Mouse (Mus musculus): ENCODE measurements around the gene Atp2c2. TPM values are rescaled to one million over a fixed set of nuclear protein-coding genes. Genes with fewer than 3 reads are reported as not detected.

Gene Atp2c2
- total and polyA plus RNA-seq, 2 experiments from 2014 or later, result 0.26 to 0.98 TPM

DNA sequence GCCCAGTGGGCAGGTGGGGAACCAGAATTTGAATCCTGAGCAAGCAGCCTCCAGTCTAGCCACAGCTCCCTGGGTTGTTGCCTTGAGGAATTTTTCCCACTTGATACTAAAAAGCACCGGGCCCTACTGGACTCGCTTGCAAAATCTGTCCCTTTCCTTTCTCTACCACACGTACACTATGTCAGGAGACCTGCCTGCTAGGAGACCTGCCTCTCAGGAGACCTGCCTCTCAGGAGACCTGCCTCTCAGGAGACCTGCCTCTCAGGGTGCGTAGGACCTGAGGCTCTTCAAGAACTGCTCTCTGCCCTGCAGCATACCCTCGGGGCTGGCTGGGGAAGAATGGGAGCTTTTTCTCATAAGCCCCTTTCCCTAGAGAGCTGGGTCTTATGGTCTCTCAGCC is 13.6 kb downstream of the Atp2c2 start:
- H3K9me3 ChIP-seq (ENCODE audit: low read length), result no peaks in the 10 kb centered on the region
- no peak for ATAC-seq
- H3K4me3 ChIP-seq (ENCODE audit: low read length), result no peak overlapping the region
- no peak overlapping the region for H3K9ac ChIP-seq (replicated peaks; ENCODE audit: low read length)
- H3K27me3 ChIP-seq (ENCODE audit: insufficient read depth, low read length), result no peaks in the 10 kb centered on the region
- WGBS, result 84% methylated on average over 5 of the region's 5 CpGs
- H3K27ac ChIP-seq, result no peak overlapping the region
- no peaks in the 10 kb centered on the region for H3K36me3 ChIP-seq (ENCODE audit: insufficient read depth, low read length)
- DNase-seq (ENCODE audit: low spot score), result no peak
- H3K4me2 ChIP-seq (ENCODE audit: low read depth, low read length), result no peak overlapping the region
- peaks cover 3% of the 10 kb centered on the region; the same call in 1 of the 2 replicates for H3K4me1 ChIP-seq (ENCODE audit: insufficient read depth, low read length)
- TF ChIP-seq CTCF (IDR thresholded peaks at IDR 0.05; ENCODE audit: low read depth), result no peak

DNA sequence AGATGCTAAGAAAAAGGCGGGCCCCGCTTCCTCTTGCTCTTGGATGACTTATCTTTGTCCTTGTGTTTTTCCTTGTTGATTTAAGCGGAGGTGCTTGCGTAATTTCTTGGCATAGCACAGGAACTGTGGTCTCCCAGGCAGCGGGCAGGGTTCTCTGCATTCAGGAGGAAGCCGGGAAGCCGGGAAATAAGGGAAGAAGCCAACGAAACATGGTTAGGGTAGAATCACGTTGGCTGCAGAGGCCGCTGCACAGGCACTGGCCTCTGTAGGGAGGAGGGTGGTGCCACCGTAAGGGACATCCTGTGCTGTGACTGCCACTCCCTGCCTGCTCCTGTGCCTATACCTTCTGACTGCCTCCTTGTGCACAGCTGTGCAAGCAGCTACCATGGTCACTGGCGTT is 15.4 kb downstream of the Atp2c2 start:
- WGBS, result 60% methylated on average over 12 of the region's 12 CpGs
- Histone ChIP-seq H3K27me3 (ENCODE audit: insufficient read depth, low read length) (no peaks in the 10 kb centered on the region), H3K9ac (replicated peaks; ENCODE audit: low read length) (no peak overlapping the region), H3K9me3 (ENCODE audit: low read length) (no peaks in the 10 kb centered on the region), H3K4me2 (ENCODE audit: low read depth, low read length) (no peak overlapping the region), H3K4me3 (ENCODE audit: low read length) (no peak overlapping the region), H3K27ac (no peak overlapping the region; the same call in 1 of the 2 replicates), H3K36me3 (ENCODE audit: insufficient read depth, low read length) (no peaks in the 10 kb centered on the region), H3K4me1 (ENCODE audit: insufficient read depth, low read length) (peaks cover 3% of the 10 kb centered on the region; the same call in 1 of the 2 replicates)
- ATAC-seq, result no peak
- DNase-seq (ENCODE audit: low spot score), result no peak
- TF ChIP-seq CTCF (IDR thresholded peaks at IDR 0.05; ENCODE audit: low read depth), result no peak

DNA sequence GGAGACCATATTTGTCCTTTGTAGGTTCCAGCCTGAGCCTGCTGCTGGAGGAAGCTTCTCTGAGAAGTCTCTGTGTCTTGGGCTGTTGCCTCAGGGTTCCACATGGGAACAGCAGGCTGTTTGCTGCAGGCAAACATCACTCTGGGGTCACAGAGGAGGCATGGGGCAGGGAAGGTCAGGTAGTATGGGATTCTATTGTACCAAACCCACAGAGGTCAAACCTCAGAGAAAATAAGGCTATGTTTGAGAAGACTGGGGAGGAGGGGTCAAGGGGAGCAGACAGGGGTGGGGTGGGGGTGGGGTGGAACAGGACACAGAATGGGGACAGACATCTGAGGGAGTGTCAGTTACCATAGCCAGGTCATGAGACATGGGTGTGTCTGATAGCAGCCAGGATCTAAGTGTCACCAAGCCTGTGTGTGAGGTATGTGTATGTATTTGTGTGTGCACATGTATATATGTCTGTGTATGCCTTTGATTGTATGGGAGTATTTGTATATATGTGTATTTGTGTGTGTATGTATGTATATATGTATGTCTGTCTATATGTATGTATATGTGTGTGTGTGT is 17.0 kb downstream of the Atp2c2 start:
- DNase-seq (ENCODE audit: low spot score), result no peak
- no peaks in the 10 kb centered on the region for H3K27me3 ChIP-seq (ENCODE audit: insufficient read depth, low read length)

DNA sequence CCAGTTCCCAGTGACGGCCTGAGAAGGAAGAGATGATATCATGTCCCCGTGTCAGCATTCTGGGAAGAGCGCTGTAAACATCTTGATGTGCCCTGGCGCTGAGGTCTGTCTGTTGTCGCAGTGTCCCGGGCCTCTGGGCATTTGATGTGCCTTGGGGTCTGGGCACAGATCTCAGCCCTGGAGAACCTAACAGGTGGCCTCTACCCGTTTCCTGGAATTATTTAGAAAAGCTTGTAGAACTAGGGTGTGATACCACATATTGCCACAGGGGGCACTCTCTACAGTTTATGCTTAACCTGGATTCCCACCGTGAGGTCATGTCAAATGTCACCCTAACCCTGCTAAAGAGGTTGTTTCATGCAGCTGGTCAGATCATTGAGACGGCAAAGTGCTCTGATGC is 18.0 kb downstream of the Atp2c2 start:
- peaks cover 3% of the 10 kb centered on the region; the same call in 1 of the 2 replicates for H3K4me1 ChIP-seq (ENCODE audit: insufficient read depth, low read length)
- no peaks in the 10 kb centered on the region for H3K9me3 ChIP-seq (ENCODE audit: low read length)
- no peak overlapping the region for H3K9ac ChIP-seq (replicated peaks; ENCODE audit: low read length)
- DNase-seq (ENCODE audit: low spot score) (peak; percentile 54), ATAC-seq (no peak)
- WGBS, result 64% methylated on average over 9 of the region's 9 CpGs
- no peak overlapping the region for H3K4me3 ChIP-seq (ENCODE audit: low read length)
- H3K27ac ChIP-seq, result no peak overlapping the region
- no peak overlapping the region for H3K4me2 ChIP-seq (ENCODE audit: low read depth, low read length)
- no peaks in the 10 kb centered on the region for H3K27me3 ChIP-seq (ENCODE audit: insufficient read depth, low read length)
- no peaks in the 10 kb centered on the region for H3K36me3 ChIP-seq (ENCODE audit: insufficient read depth, low read length)
- TF ChIP-seq CTCF (IDR thresholded peaks at IDR 0.05; ENCODE audit: low read depth), result peak; percentile 77

More for the DNA sequence above, 17.0 kb downstream of the Atp2c2 start:
- Histone ChIP-seq H3K9ac (replicated peaks; ENCODE audit: low read length) (no peak overlapping the region), H3K36me3 (ENCODE audit: insufficient read depth, low read length) (no peaks in the 10 kb centered on the region), H3K27ac (no peak overlapping the region), H3K9me3 (ENCODE audit: low read length) (no peaks in the 10 kb centered on the region), H3K4me3 (ENCODE audit: low read length) (no peak overlapping the region), H3K4me2 (ENCODE audit: low read depth, low read length) (no peak overlapping the region), H3K4me1 (ENCODE audit: insufficient read depth, low read length) (peaks cover 3% of the 10 kb centered on the region; the same call in 1 of the 2 replicates)
- no peak for ATAC-seq
- TF ChIP-seq CTCF (IDR thresholded peaks at IDR 0.05; ENCODE audit: low read depth), result no peak

DNA sequence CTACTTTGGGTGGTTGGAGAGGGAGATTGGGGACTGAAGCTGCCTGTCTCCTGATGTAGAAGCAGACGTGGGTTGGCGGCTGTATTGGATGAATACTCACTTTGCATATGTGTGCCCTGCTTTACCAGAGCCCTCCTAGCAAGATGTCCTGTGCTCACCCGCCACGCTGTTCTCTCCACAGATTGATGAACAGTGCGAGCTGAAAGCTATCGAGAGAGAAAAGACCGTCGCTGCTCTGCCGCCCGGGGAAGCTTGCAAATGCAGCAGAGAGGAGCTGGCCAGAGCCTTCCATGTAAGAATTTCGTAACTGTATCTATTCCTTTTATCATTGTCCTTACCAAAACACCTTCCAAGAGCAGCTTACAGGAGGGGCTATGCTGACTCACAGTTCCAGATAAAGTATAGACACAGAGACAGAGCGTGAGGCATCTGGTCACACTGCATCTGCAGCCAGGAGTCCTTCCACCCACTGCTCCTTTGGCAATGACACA is 19.2 kb downstream of the Atp2c2 start:
- WGBS, result 46% methylated on average over 12 of the region's 12 CpGs
- no peak overlapping the region for H3K4me2 ChIP-seq (ENCODE audit: low read depth, low read length)
- H3K4me1 ChIP-seq (ENCODE audit: insufficient read depth, low read length), result peaks cover 3% of the 10 kb centered on the region; the same call in 1 of the 2 replicates
- no peaks in the 10 kb centered on the region for H3K36me3 ChIP-seq (ENCODE audit: insufficient read depth, low read length)
- H3K9me3 ChIP-seq (ENCODE audit: low read length), result no peaks in the 10 kb centered on the region
- 0 out of 2 replicates have a peak overlapping the region, but pooled peaks have one; percentile 17 for H3K27ac ChIP-seq
- H3K27me3 ChIP-seq (ENCODE audit: insufficient read depth, low read length), result no peaks in the 10 kb centered on the region
- H3K9ac ChIP-seq (replicated peaks; ENCODE audit: low read length), result no peak overlapping the region
- no peak for TF ChIP-seq CTCF (IDR thresholded peaks at IDR 0.05; ENCODE audit: low read depth)
- ATAC-seq (no peak), DNase-seq (ENCODE audit: low spot score) (no peak)
- no peak overlapping the region for H3K4me3 ChIP-seq (ENCODE audit: low read length)

DNA sequence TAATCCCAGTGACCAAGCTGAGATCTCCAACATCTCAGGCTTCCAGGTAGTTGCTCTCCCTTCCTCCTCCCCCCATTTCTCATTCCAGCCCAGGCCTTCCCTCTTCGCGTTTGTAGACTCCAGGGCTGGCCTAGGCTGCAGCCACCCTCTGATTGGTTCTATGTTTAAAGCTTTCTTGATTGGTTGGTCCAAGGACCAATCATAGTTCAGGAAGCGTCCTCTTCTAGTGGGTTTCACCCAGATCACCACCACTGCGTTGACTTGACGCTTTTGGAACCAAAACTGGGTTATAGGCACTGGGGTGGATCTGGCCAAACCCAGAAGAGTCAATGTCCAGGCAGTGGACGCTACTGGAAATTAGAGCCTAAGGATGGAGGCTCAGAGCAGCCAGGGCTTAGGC is 22.5 kb downstream of the Atp2c2 start:
- H3K9me3 ChIP-seq (ENCODE audit: low read length), result no peaks in the 10 kb centered on the region
- H3K4me1 ChIP-seq (ENCODE audit: insufficient read depth, low read length), result no peaks in the 10 kb centered on the region
- no peak overlapping the region for H3K27ac ChIP-seq
- H3K4me2 ChIP-seq (ENCODE audit: low read depth, low read length), result no peak overlapping the region
- no peak for TF ChIP-seq CTCF (IDR thresholded peaks at IDR 0.05; ENCODE audit: low read depth)
- no peaks in the 10 kb centered on the region for H3K36me3 ChIP-seq (ENCODE audit: insufficient read depth, low read length)
- ATAC-seq (no peak), DNase-seq (ENCODE audit: low spot score) (no peak)
- WGBS, result 56% methylated on average over 6 of the region's 6 CpGs
- H3K27me3 ChIP-seq (ENCODE audit: insufficient read depth, low read length), result no peaks in the 10 kb centered on the region
- H3K4me3 ChIP-seq (ENCODE audit: low read length), result no peak overlapping the region
- no peak overlapping the region for H3K9ac ChIP-seq (replicated peaks; ENCODE audit: low read length)

DNA sequence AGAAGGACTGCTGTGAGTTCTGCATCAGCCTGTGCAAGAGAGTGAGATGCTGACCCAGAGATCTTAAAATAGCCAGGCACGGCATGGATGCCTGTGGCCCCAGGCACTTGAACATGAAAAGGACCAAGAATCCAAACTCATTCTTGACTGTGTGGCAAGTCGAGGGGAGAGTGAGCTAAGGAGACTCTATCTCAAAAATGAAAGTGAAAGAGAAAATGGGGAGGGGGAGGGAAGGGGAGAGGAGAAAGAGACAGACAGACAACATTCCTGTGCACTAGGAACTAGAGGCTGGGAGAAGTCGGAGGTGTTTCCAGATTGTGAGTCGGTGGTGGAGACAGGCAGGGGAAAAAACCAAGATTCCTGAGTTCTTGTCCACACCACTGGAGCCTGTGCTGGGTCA is 23.9 kb downstream of the Atp2c2 start:
- no peaks in the 10 kb centered on the region for H3K4me1 ChIP-seq (ENCODE audit: insufficient read depth, low read length)
- TF ChIP-seq CTCF (IDR thresholded peaks at IDR 0.05; ENCODE audit: low read depth), result no peak
- H3K9ac ChIP-seq (replicated peaks; ENCODE audit: low read length), result no peak overlapping the region
- no peak overlapping the region for H3K4me2 ChIP-seq (ENCODE audit: low read depth, low read length)
- DNase-seq (ENCODE audit: low spot score) (no peak), ATAC-seq (no peak)
- H3K4me3 ChIP-seq (ENCODE audit: low read length), result no peak overlapping the region
- H3K36me3 ChIP-seq (ENCODE audit: insufficient read depth, low read length), result no peaks in the 10 kb centered on the region
- H3K27ac ChIP-seq, result no peak overlapping the region
- 68% methylated on average over 4 of the region's 4 CpGs for WGBS
- H3K9me3 ChIP-seq (ENCODE audit: low read length), result no peaks in the 10 kb centered on the region
- H3K27me3 ChIP-seq (ENCODE audit: insufficient read depth, low read length), result no peaks in the 10 kb centered on the region
